In genomic region chrX:142727847-142728246, GRCm38 (mm10) we compare ENCODE assay signal across 10 mouse cellular contexts.
"Had no signal": no experiment of that assay in that cellular context is flagged by ENCODE, and none has a peak within 500 bp of the region (broad histone marks: within the 10 kb centered on the region; RNA-seq: fewer than 3 reads in every experiment).

No protein-coding gene starts in this region.

- H3K9me3 ChIP-seq: limb, embryonic 12.5 days; midbrain, embryonic 12.5 days had no signal

- H3K4me1 ChIP-seq: limb, embryonic 12.5 days had no signal

- H3K36me3 ChIP-seq: limb, embryonic 12.5 days; midbrain, embryonic 12.5 days had no signal

- H3K27ac ChIP-seq: limb, embryonic 12.5 days; liver, embryonic 14.5 days; midbrain, embryonic 12.5 days had no signal

- H3K9ac ChIP-seq: limb, embryonic 12.5 days; liver, embryonic 14.5 days; midbrain, embryonic 12.5 days had no signal

- DNase-seq: kidney, adult 8-10 months; kidney, postnatal 25 days; lung, adult 18-20 months; right cerebral cortex, postnatal 4 days; spleen, adult 18-20 months; thymus, adult 18-20 months; thymus, postnatal 14 days had no signal

- H3K4me2 ChIP-seq: limb, embryonic 12.5 days; midbrain, embryonic 12.5 days had no signal

- H3K4me3 ChIP-seq: limb, embryonic 12.5 days; midbrain, embryonic 12.5 days had no signal
